Mouse (Mus musculus) small intestine, adult 2 months (tissue): ENCODE results near the gene Ndufaf3. TPM values are rescaled to one million over a fixed set of nuclear protein-coding genes. Genes with fewer than 3 reads are reported as not detected.

Experiments used
- H3K27ac ChIP-seq: fragments of 200-500 bp; 2 replicates; pipeline ENCODE4 v1.5.1; 2012; ENCODE audit warnings: low read depth, low read length, control low read depth, inconsistent platforms; ENCODE audit not compliant: insufficient read depth
- H3K27me3 ChIP-seq: fragments of 200-500 bp; 2 replicates; pipeline ENCODE4 v1.6.1; 2012; ENCODE audit warnings: mild to moderate bottlenecking, moderate library complexity, low read length, inconsistent platforms; ENCODE audit not compliant: control insufficient read depth, insufficient read depth
- H3K36me3 ChIP-seq: fragments of 200-500 bp; 2 replicates; pipeline ENCODE4 v1.6.1; 2012; ENCODE audit warnings: mild to moderate bottlenecking, low read length, control low read depth, inconsistent platforms; ENCODE audit not compliant: control insufficient read depth, insufficient read depth
- H3K4me1 ChIP-seq: fragments of 200-500 bp; 2 replicates; pipeline ENCODE4 v1.6.1; 2012; ENCODE audit warnings: low read length, inconsistent platforms, mixed read lengths; ENCODE audit not compliant: control insufficient read depth, insufficient read depth, insufficient read length
- H3K4me3 ChIP-seq: fragments of 200-500 bp; 2 replicates; pipeline ENCODE4 v1.5.1; 2012; ENCODE audit warnings: low read depth, mild to moderate bottlenecking, control low read depth, inconsistent platforms, low read length, moderate library complexity
- CTCF ChIP-seq: fragments of 200-500 bp; IDR thresholded peaks from 2 replicates; pipeline ENCODE4 v1.5.1; 2012; ENCODE audit warnings: low read depth, mild to moderate bottlenecking, control low read depth, inconsistent platforms, low read length, moderate library complexity, mixed read lengths; ENCODE audit not compliant: insufficient replicate concordance, insufficient read length; ENCODE audit errors: extremely low read depth
- POLR2A ChIP-seq: fragments of 200-500 bp; IDR thresholded peaks from 2 replicates; pipeline ENCODE4 v1.6.1; 2012; ENCODE audit warnings: low read depth, mild to moderate bottlenecking, control low read depth, inconsistent platforms, low read length, moderate library complexity
- WGBS: fragments of 180-500 bp; shearing (Covaris S2); methylation state at CpG from one replicate; pipeline ENCODE4 v1.1.7; 2018; 5-methylcytosine and 5-hydroxymethylcytosine counted together
- polyA plus RNA-seq: library from polyadenylated mRNA; depleted of rRNA; stranded (reverse); fragments of >200 nt; gene quantifications from 2 replicates; pipeline ENCODE4 v1.2.3, GENCODE M21; 2012

The Ndufaf3 gene
- polyA plus RNA-seq, 1 experiment = 26.2 TPM

GRCm38 (mm10) chr9:108564131-108564530 lies 3.1 kb downstream of the Ndufaf3 start:
- H3K4me3 ChIP-seq = no peak overlapping the region
- TF ChIP-seq POLR2A = no peak
- TF ChIP-seq CTCF = no peak
- no peaks in the 10 kb centered on the region for H3K27me3 ChIP-seq
- H3K4me1 ChIP-seq = peaks cover 16% of the 10 kb centered on the region; the same call in 1 of the 2 replicates
- peaks cover 13% of the 10 kb centered on the region for H3K36me3 ChIP-seq
- no peak overlapping the region for H3K27ac ChIP-seq
- 43% methylated on average over 7 of the region's 7 CpGs for WGBS

- H3K4me1 ChIP-seq = peaks cover 15% of the 10 kb centered on the region; the same call in 1 of the 2 replicates
- TF ChIP-seq POLR2A = no peak
- TF ChIP-seq CTCF = no peak
- 85% methylated on average over 8 of the region's 8 CpGs for WGBS
- no peaks in the 10 kb centered on the region for H3K27me3 ChIP-seq
- no peak overlapping the region for H3K27ac ChIP-seq
- H3K36me3 ChIP-seq = peaks cover 17% of the 10 kb centered on the region
- H3K4me3 ChIP-seq = no peak overlapping the region
Measured at GRCm38 (mm10) chr9:108563671-108564070, 3.6 kb downstream of the Ndufaf3 start.

GRCm38 (mm10) chr9:108560227-108560841 lies 6.9 kb downstream of the Ndufaf3 start, which contains the start of gene Impdh2:
Gene Impdh2, plus strand, starts transcription at chr9:108560286.
- peaks cover 45% of the 10 kb centered on the region for H3K36me3 ChIP-seq
- under 1% methylated on average over 53 of the region's 53 CpGs for WGBS
- TF ChIP-seq CTCF (no peak), POLR2A (peak; percentile 70; the same call in 1 of the 2 replicates)
- H3K27me3 ChIP-seq = no peaks in the 10 kb centered on the region
- H3K27ac ChIP-seq = 0 out of 2 replicates have a peak within 1 kb of the TSS, but pooled peaks have one; percentile 5
- H3K4me3 ChIP-seq = peak within 1 kb of the TSS; percentile 74
- H3K4me1 ChIP-seq = peaks cover 6% of the 10 kb centered on the region; the same call in 1 of the 2 replicates

GRCm38 (mm10) chr9:108559169-108559568 lies 8.1 kb downstream of the Ndufaf3 start:
- peaks cover 6% of the 10 kb centered on the region; the same call in 1 of the 2 replicates for H3K4me1 ChIP-seq
- no peaks in the 10 kb centered on the region for H3K27me3 ChIP-seq
- H3K4me3 ChIP-seq = no peak overlapping the region
- H3K27ac ChIP-seq = no peak overlapping the region
- TF ChIP-seq POLR2A = no peak
- no peak for TF ChIP-seq CTCF
- peaks cover 53% of the 10 kb centered on the region for H3K36me3 ChIP-seq
- 91% methylated on average over 4 of the region's 4 CpGs for WGBS

GRCm38 (mm10) chr9:108546875-108547274 lies 20.4 kb downstream of the Ndufaf3 start:
- Histone ChIP-seq H3K4me3 (no peak overlapping the region), H3K36me3 (peaks cover 69% of the 10 kb centered on the region), H3K27ac (no peak overlapping the region), H3K4me1 (peaks cover 3% of the 10 kb centered on the region; the same call in 1 of the 2 replicates), H3K27me3 (no peaks in the 10 kb centered on the region)
- WGBS = 83% methylated on average over 1 of the region's 1 CpGs
- no peak for TF ChIP-seq CTCF
- TF ChIP-seq POLR2A = no peak

- Histone ChIP-seq H3K27me3 (no peaks in the 10 kb centered on the region), H3K4me1 (no peaks in the 10 kb centered on the region), H3K27ac (no peak overlapping the region), H3K4me3 (no peak overlapping the region), H3K36me3 (peaks cover 72% of the 10 kb centered on the region)
- 85% methylated on average over 3 of the region's 3 CpGs for WGBS
- TF ChIP-seq POLR2A = no peak
- no peak for TF ChIP-seq CTCF
Measured at GRCm38 (mm10) chr9:108545986-108546385, 21.2 kb downstream of the Ndufaf3 start.

GRCm38 (mm10) chr9:108540846-108541245 lies 26.4 kb downstream of the Ndufaf3 start:
- Histone ChIP-seq H3K4me1 (no peaks in the 10 kb centered on the region), H3K4me3 (no peak overlapping the region), H3K36me3 (peaks cover 72% of the 10 kb centered on the region), H3K27me3 (no peaks in the 10 kb centered on the region), H3K27ac (no peak overlapping the region)
- TF ChIP-seq POLR2A (no peak), CTCF (no peak)
